Mouse (Mus musculus): ENCODE measurements around the gene Naa40. TPM values are rescaled to one million over a fixed set of nuclear protein-coding genes. Genes with fewer than 3 reads are reported as not detected.

Naa40 gene
- polyA plus RNA-seq, 1 experiment = 13.1 TPM

DNA sequence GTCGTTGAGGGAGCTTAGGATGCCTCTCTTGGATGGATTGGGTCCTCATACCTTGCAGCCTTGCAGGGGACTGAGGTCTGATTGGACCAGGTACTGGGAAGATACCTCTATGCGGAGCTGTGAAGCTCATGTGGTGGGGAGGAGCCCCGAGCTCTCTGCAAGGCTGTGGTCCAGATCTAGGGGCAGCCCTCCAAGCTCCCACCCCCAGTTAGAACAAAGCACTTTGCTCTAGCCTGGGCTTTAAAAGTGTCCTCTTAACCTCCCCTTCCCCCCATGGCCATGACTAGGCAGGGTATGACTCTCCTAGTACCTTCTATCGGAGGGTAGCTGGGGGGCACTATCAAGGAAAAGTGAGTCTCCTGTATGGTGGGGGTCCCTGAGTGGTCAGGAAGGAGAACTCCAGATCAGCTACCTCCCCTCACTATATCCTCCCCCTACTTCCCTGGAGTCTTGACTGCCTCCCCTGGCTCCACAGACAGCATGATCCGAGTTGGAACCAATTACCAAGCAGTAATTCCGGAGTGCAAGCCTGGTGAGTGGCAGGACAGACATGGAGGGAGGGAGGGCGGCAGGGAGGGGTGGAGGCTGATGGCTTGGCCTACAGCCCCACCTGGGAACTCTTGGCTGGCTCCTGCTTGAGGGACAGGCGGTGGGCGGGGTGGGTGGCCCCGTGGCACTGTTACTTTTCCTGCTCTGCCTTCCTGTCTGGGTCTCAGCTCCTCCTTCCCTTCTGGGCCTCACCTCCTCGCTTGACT, 28.5 kb upstream of the Naa40 start:
- Histone ChIP-seq H3K4me3 (ENCODE audit: low read depth, low read length) (peak overlapping the region; percentile 85), H3K4me1 (ENCODE audit: control insufficient read depth, insufficient read depth, insufficient read length, low read length) (peaks cover 40% of the 10 kb centered on the region), H3K27ac (ENCODE audit: insufficient read depth, low read depth, low read length) (no peak overlapping the region), H3K36me3 (ENCODE audit: control insufficient read depth, insufficient read depth, low read length) (no peaks in the 10 kb centered on the region), H3K27me3 (ENCODE audit: control insufficient read depth, insufficient read depth, low read length) (no peaks in the 10 kb centered on the region)
- TF ChIP-seq POLR2A (IDR thresholded peaks at IDR 0.05; ENCODE audit: low read depth, low read length) (no peak), CTCF (IDR thresholded peaks at IDR 0.05; ENCODE audit: extremely low read depth, insufficient read length, insufficient replicate concordance, low read depth, low read length) (no peak)
- WGBS = 31% methylated on average over 11 of the region's 11 CpGs

DNA sequence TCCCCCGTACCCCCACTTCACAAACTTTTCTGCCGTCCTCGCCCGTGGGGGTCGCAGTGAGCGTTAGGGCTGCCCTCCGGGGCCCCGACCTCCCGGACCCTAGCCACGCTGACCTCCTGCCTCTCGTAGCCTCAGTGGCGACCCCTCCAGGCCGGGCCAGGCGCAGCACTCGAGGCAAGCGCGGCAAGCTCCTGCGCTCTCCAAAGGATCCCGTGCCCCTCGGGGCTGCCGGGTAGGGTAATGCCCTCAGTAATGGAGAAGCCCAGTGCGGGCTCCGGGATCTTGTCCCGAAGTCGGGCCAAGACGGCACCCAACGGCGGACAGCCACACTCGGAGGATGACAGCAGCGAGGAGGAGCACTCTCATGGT, 27.7 kb upstream of the Naa40 start:
- H3K4me1 ChIP-seq (ENCODE audit: control insufficient read depth, insufficient read depth, insufficient read length, low read length) = peaks cover 40% of the 10 kb centered on the region
- no peaks in the 10 kb centered on the region for H3K27me3 ChIP-seq (ENCODE audit: control insufficient read depth, insufficient read depth, low read length)
- peak overlapping the region; percentile 85 for H3K4me3 ChIP-seq (ENCODE audit: low read depth, low read length)
- WGBS = 2% methylated on average over 30 of the region's 30 CpGs
- no peak for TF ChIP-seq POLR2A (IDR thresholded peaks at IDR 0.05; ENCODE audit: low read depth, low read length)
- TF ChIP-seq CTCF (IDR thresholded peaks at IDR 0.05; ENCODE audit: extremely low read depth, insufficient read length, insufficient replicate concordance, low read depth, low read length) = peak; percentile 41; the same call in 1 of the 2 replicates
- no peak overlapping the region for H3K27ac ChIP-seq (ENCODE audit: insufficient read depth, low read depth, low read length)
- H3K36me3 ChIP-seq (ENCODE audit: control insufficient read depth, insufficient read depth, low read length) = no peaks in the 10 kb centered on the region

DNA sequence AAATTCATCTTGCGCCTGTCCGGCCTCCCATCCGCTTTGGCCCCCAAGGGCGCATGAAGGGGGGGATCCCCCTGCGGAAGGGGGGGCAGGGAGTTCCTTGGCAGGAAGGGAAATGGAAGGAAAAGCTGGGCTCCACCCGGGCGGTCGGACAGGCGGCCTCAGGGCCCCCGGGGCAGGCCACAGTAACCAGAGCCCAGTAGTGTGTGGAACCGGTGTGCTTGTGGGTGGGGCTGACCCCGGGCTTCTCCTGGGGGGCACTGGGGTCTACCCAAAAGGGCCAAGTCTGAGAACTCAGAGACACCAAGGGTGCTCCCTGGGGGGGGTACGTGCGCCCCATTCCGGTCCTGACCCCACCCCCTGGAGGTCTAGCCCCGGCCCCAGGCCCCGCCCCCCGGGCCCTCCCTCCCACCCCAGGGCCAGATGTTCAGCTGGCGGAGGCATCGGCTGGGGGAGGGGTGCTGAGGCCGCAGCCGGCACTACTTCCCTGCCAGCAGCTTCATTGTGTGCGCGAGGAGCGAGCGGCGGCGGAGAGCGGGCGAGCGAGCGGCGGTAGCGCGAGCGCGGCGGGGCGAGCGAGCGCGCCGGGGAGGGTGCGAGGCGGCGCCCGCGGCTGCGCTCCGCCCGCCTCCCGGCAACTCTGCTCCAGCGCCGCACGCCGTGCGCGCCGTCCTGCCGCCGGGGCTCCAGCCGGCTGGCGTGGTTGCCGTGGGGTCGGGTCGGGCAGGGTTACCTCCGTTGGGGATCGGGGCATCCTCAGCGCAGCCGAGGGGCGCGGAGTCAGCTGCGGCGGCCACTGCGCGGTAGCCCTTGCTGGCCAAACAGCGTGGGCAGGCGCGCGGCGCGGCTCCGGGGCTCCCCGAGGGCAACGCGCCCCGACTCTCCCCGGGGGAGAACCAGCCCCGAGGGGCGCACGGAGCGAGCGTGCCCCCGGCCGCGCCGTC, 27.1 kb upstream of the Naa40 start:
- Histone ChIP-seq H3K4me3 (ENCODE audit: low read depth, low read length) (peak overlapping the region; percentile 85), H3K36me3 (ENCODE audit: control insufficient read depth, insufficient read depth, low read length) (no peaks in the 10 kb centered on the region), H3K4me1 (ENCODE audit: control insufficient read depth, insufficient read depth, insufficient read length, low read length) (peaks cover 40% of the 10 kb centered on the region), H3K27ac (ENCODE audit: insufficient read depth, low read depth, low read length) (no peak overlapping the region), H3K27me3 (ENCODE audit: control insufficient read depth, insufficient read depth, low read length) (no peaks in the 10 kb centered on the region)
- WGBS = 1% methylated on average over 97 of the region's 97 CpGs
- TF ChIP-seq CTCF (IDR thresholded peaks at IDR 0.05; ENCODE audit: extremely low read depth, insufficient read length, insufficient replicate concordance, low read depth, low read length) = no peak
- TF ChIP-seq POLR2A (IDR thresholded peaks at IDR 0.05; ENCODE audit: low read depth, low read length) = peak; percentile 14; the same call in 1 of the 2 replicates

DNA sequence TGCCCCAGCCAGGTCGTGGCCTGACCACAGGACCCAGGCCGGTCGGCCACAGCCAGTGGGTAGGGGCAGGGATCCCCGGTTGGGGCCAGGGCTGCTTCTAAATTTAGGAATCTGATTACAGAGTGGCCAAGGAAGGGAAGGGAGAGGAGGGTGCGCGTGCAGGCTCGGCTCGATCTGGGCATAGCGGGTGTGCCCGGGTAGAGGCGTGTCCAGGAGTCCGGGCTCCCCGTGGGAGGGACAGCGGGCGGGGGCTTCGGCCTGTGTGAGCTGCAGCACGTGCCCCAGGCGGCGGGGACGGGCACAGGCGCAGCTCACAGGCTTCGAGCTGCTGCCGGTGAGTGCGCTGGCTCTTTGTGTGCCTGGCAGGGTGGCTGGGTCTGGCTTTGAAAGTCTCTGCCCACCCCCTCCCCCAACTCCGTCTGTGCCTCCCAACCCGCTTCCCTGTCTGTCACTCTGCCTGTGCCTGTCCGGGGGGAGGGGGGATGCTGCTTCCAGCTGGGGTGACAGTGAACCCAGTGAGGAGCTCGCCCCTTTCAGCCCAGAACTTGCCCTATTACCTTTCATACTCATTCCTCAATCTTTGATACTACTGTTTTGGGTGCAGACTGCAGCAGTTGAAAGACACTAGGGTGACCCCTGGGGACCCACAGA, 26.2 kb upstream of the Naa40 start, which contains the start of gene Rcor2:
TSS of gene Rcor2 (plus strand) at position 235 of the 651 bp plus-strand sequence.
- Histone ChIP-seq H3K27ac (ENCODE audit: insufficient read depth, low read depth, low read length) (no peak within 1 kb of the TSS), H3K36me3 (ENCODE audit: control insufficient read depth, insufficient read depth, low read length) (no peaks in the 10 kb centered on the region), H3K4me3 (ENCODE audit: low read depth, low read length) (peak within 1 kb of the TSS; percentile 85), H3K4me1 (ENCODE audit: control insufficient read depth, insufficient read depth, insufficient read length, low read length) (peaks cover 40% of the 10 kb centered on the region), H3K27me3 (ENCODE audit: control insufficient read depth, insufficient read depth, low read length) (no peaks in the 10 kb centered on the region)
- WGBS = 3% methylated on average over 26 of the region's 28 CpGs
- TF ChIP-seq POLR2A (IDR thresholded peaks at IDR 0.05; ENCODE audit: low read depth, low read length) (no peak), CTCF (IDR thresholded peaks at IDR 0.05; ENCODE audit: extremely low read depth, insufficient read length, insufficient replicate concordance, low read depth, low read length) (no peak)

DNA sequence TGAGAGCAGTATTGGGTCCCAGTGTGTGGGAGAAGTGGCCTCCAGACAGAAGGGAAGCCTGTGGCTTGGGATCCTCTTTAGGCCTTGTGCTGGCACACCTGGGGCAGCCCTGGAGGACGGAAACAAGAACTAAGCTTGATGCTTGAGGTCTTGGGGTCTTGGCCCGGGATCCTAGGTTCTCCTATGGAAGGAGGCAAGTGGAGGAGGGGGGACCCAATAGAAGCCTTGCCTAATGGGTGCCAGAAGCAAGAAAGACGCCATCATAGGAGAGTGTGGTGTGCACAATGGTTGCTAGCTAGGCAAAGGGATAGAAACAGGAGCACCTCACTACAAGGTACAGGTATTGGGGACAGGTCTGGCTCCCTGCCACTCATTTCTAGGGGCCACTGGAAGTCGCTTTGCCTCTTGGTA, 25.4 kb upstream of the Naa40 start:
- Histone ChIP-seq H3K4me3 (ENCODE audit: low read depth, low read length) (no peak overlapping the region), H3K4me1 (ENCODE audit: control insufficient read depth, insufficient read depth, insufficient read length, low read length) (peaks cover 40% of the 10 kb centered on the region), H3K27me3 (ENCODE audit: control insufficient read depth, insufficient read depth, low read length) (no peaks in the 10 kb centered on the region), H3K27ac (ENCODE audit: insufficient read depth, low read depth, low read length) (no peak overlapping the region), H3K36me3 (ENCODE audit: control insufficient read depth, insufficient read depth, low read length) (no peaks in the 10 kb centered on the region)
- no peak for TF ChIP-seq POLR2A (IDR thresholded peaks at IDR 0.05; ENCODE audit: low read depth, low read length)
- no peak for TF ChIP-seq CTCF (IDR thresholded peaks at IDR 0.05; ENCODE audit: extremely low read depth, insufficient read length, insufficient replicate concordance, low read depth, low read length)
- WGBS = 63% methylated on average over 4 of the region's 4 CpGs

DNA sequence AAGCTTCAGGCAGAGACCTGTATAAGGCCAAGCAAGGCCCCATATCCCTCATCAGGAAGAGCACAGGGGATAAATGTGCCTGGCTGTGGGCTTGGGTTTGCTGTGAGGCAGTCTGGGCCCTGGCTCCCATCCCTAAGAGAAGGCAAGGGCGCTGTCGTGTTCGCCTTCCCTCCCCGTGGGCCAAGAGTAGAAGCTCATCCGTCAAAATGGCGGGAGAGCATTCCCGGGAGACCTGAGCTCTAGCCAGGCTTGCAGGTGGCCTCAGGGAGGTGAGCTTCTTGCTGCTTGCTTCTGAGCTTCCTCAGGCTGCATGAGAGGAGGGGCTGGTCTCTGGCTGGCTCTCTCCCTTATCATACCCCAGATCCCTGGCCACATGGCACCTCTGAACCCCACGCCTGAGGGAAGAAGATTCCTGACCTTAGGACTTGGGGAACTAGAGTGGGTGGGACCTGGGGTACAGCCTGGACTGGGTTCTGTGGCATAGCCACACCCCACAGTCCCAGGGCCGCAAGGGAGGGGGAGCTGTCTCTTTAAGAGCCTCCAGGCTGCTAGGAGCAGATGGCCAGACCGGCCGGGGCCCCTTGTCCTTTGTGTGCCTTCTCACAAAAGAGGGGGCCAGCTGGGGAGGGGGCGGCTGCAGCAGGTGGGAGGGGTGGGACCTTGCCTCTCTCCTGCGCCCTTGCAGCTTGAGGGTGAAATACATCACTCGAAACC, 24.7 kb upstream of the Naa40 start:
- TF ChIP-seq POLR2A (IDR thresholded peaks at IDR 0.05; ENCODE audit: low read depth, low read length) (no peak), CTCF (IDR thresholded peaks at IDR 0.05; ENCODE audit: extremely low read depth, insufficient read length, insufficient replicate concordance, low read depth, low read length) (no peak)
- Histone ChIP-seq H3K4me1 (ENCODE audit: control insufficient read depth, insufficient read depth, insufficient read length, low read length) (peaks cover 40% of the 10 kb centered on the region), H3K27me3 (ENCODE audit: control insufficient read depth, insufficient read depth, low read length) (no peaks in the 10 kb centered on the region), H3K4me3 (ENCODE audit: low read depth, low read length) (no peak overlapping the region), H3K36me3 (ENCODE audit: control insufficient read depth, insufficient read depth, low read length) (no peaks in the 10 kb centered on the region), H3K27ac (ENCODE audit: insufficient read depth, low read depth, low read length) (no peak overlapping the region)
- 27% methylated on average over 14 of the region's 14 CpGs for WGBS
